Mouse (Mus musculus): ENCODE results near the gene Adam17. TPM values are rescaled to one million over a fixed set of nuclear protein-coding genes. Genes with fewer than 3 reads are reported as not detected.

Gene Adam17
- polyA plus RNA-seq, 1 experiment from 2014 or later = 16.8 TPM

GRCm38 (mm10) chr12:21322296-21322695 is 51.1 kb downstream of the Adam17 start:
- Histone ChIP-seq H3K4me1 (ENCODE audit: control insufficient read depth, insufficient read depth, low read length) (no peaks in the 10 kb centered on the region), H3K27me3 (ENCODE audit: control insufficient read depth, insufficient read depth, low read length) (no peaks in the 10 kb centered on the region), H3K9ac (replicated peaks; ENCODE audit: low read depth, low read length) (no peak overlapping the region), H3K27ac (ENCODE audit: low read depth, low read length) (no peak overlapping the region), H3K36me3 (ENCODE audit: control insufficient read depth, insufficient read depth, low read length) (peaks cover 15% of the 10 kb centered on the region), H3K4me2 (ENCODE audit: low read depth, low read length) (no peak overlapping the region), H3K4me3 (ENCODE audit: low read depth, low read length) (no peak overlapping the region), H3K9me3 (ENCODE audit: control insufficient read depth, low read length) (no peaks in the 10 kb centered on the region)
- 90% methylated on average over 4 of the region's 4 CpGs for WGBS
- ATAC-seq (ENCODE audit: low read depth) = no peak

GRCm38 (mm10) chr12:21321170-21321569 is 52.3 kb downstream of the Adam17 start:
- Histone ChIP-seq H3K4me3 (ENCODE audit: low read depth, low read length) (no peak overlapping the region), H3K9ac (replicated peaks; ENCODE audit: low read depth, low read length) (no peak overlapping the region), H3K36me3 (ENCODE audit: control insufficient read depth, insufficient read depth, low read length) (peaks cover 15% of the 10 kb centered on the region), H3K27me3 (ENCODE audit: control insufficient read depth, insufficient read depth, low read length) (no peaks in the 10 kb centered on the region), H3K27ac (ENCODE audit: low read depth, low read length) (no peak overlapping the region), H3K4me1 (ENCODE audit: control insufficient read depth, insufficient read depth, low read length) (no peaks in the 10 kb centered on the region), H3K9me3 (ENCODE audit: control insufficient read depth, low read length) (no peaks in the 10 kb centered on the region), H3K4me2 (ENCODE audit: low read depth, low read length) (no peak overlapping the region)
- 85% methylated on average over 9 of the region's 9 CpGs for WGBS
- ATAC-seq (ENCODE audit: low read depth) = no peak

- Histone ChIP-seq H3K27me3 (ENCODE audit: control insufficient read depth, insufficient read depth, low read length) (no peaks in the 10 kb centered on the region), H3K9me3 (ENCODE audit: control insufficient read depth, low read length) (no peaks in the 10 kb centered on the region), H3K4me1 (ENCODE audit: control insufficient read depth, insufficient read depth, low read length) (no peaks in the 10 kb centered on the region), H3K4me3 (ENCODE audit: low read depth, low read length) (no peak overlapping the region), H3K36me3 (ENCODE audit: control insufficient read depth, insufficient read depth, low read length) (peaks cover 12% of the 10 kb centered on the region; the same call in 1 of the 2 replicates), H3K4me2 (ENCODE audit: low read depth, low read length) (no peak overlapping the region), H3K27ac (ENCODE audit: low read depth, low read length) (no peak overlapping the region), H3K9ac (replicated peaks; ENCODE audit: low read depth, low read length) (no peak overlapping the region)
- 87% methylated on average over 4 of the region's 4 CpGs for WGBS
- ATAC-seq (ENCODE audit: low read depth) = no peak
These were observed 53.1 kb downstream of the Adam17 start for GRCm38 (mm10) chr12:21320317-21320716.

- Histone ChIP-seq H3K9ac (replicated peaks; ENCODE audit: low read depth, low read length) (no peak overlapping the region), H3K9me3 (ENCODE audit: control insufficient read depth, low read length) (no peaks in the 10 kb centered on the region), H3K4me1 (ENCODE audit: control insufficient read depth, insufficient read depth, low read length) (no peaks in the 10 kb centered on the region), H3K36me3 (ENCODE audit: control insufficient read depth, insufficient read depth, low read length) (peaks cover 8% of the 10 kb centered on the region), H3K27me3 (ENCODE audit: control insufficient read depth, insufficient read depth, low read length) (no peaks in the 10 kb centered on the region), H3K4me3 (ENCODE audit: low read depth, low read length) (no peak overlapping the region), H3K27ac (ENCODE audit: low read depth, low read length) (no peak overlapping the region), H3K4me2 (ENCODE audit: low read depth, low read length) (no peak overlapping the region)
- 76% methylated on average over 12 of the region's 12 CpGs for WGBS
- no peak for ATAC-seq (ENCODE audit: low read depth)
These were observed 55.1 kb downstream of the Adam17 start for GRCm38 (mm10) chr12:21318143-21318895.

- Histone ChIP-seq H3K36me3 (ENCODE audit: control insufficient read depth, insufficient read depth, low read length) (peaks cover 20% of the 10 kb centered on the region), H3K27ac (ENCODE audit: low read depth, low read length) (no peak overlapping the region), H3K4me3 (ENCODE audit: low read depth, low read length) (peak overlapping the region; percentile 63), H3K9me3 (ENCODE audit: control insufficient read depth, low read length) (no peaks in the 10 kb centered on the region), H3K9ac (replicated peaks; ENCODE audit: low read depth, low read length) (no peak overlapping the region; the same call in 1 of the 2 replicates), H3K4me1 (ENCODE audit: control insufficient read depth, insufficient read depth, low read length) (no peaks in the 10 kb centered on the region), H3K27me3 (ENCODE audit: control insufficient read depth, insufficient read depth, low read length) (no peaks in the 10 kb centered on the region), H3K4me2 (ENCODE audit: low read depth, low read length) (peak overlapping the region; percentile 56)
- ATAC-seq (ENCODE audit: low read depth) = no peak
- WGBS = 32% methylated on average over 7 of the region's 7 CpGs
These were observed 56.6 kb downstream of the Adam17 start for GRCm38 (mm10) chr12:21316869-21317265.

- H3K27ac ChIP-seq (ENCODE audit: low read depth, low read length) = no peak within 1 kb of the TSS
- peak; percentile 91 for ATAC-seq (ENCODE audit: low read depth)
- H3K9me3 ChIP-seq (ENCODE audit: control insufficient read depth, low read length) = no peaks in the 10 kb centered on the region
- H3K36me3 ChIP-seq (ENCODE audit: control insufficient read depth, insufficient read depth, low read length) = peaks cover 25% of the 10 kb centered on the region
- no peaks in the 10 kb centered on the region for H3K4me1 ChIP-seq (ENCODE audit: control insufficient read depth, insufficient read depth, low read length)
- WGBS = 2% methylated on average over 55 of the region's 59 CpGs
- peak within 1 kb of the TSS; percentile 73 for H3K9ac ChIP-seq (replicated peaks; ENCODE audit: low read depth, low read length)
- H3K4me2 ChIP-seq (ENCODE audit: low read depth, low read length) = peak within 1 kb of the TSS; percentile 56
- H3K4me3 ChIP-seq (ENCODE audit: low read depth, low read length) = peak within 1 kb of the TSS; percentile 63
- H3K27me3 ChIP-seq (ENCODE audit: control insufficient read depth, insufficient read depth, low read length) = no peaks in the 10 kb centered on the region
These were observed 57.2 kb downstream of the Adam17 start, which contains the start of gene Iah1 for GRCm38 (mm10) chr12:21315923-21316868. Iah1 (plus strand) TSS chr12:21316389.

- 92% methylated on average over 5 of the region's 5 CpGs for WGBS
- no peak for ATAC-seq (ENCODE audit: low read depth)
These were observed 61.2 kb downstream of the Adam17 start for GRCm38 (mm10) chr12:21312201-21312600.

GRCm38 (mm10) chr12:21306721-21307120 is 66.7 kb downstream of the Adam17 start:
- no peak for ATAC-seq (ENCODE audit: low read depth)
- WGBS = 94% methylated on average over 4 of the region's 4 CpGs
- peaks cover 63% of the 10 kb centered on the region for H3K36me3 ChIP-seq (ENCODE audit: control insufficient read depth, insufficient read depth, low read length)

More at GRCm38 (mm10) chr12:21312201-21312600, 61.2 kb downstream of the Adam17 start:
- H3K36me3 ChIP-seq (ENCODE audit: control insufficient read depth, insufficient read depth, low read length) = peaks cover 52% of the 10 kb centered on the region
- H3K4me2 ChIP-seq (ENCODE audit: low read depth, low read length) = no peak overlapping the region
- H3K4me3 ChIP-seq (ENCODE audit: low read depth, low read length) = no peak overlapping the region
- no peaks in the 10 kb centered on the region for H3K27me3 ChIP-seq (ENCODE audit: control insufficient read depth, insufficient read depth, low read length)
- no peaks in the 10 kb centered on the region for H3K9me3 ChIP-seq (ENCODE audit: control insufficient read depth, low read length)
- no peaks in the 10 kb centered on the region for H3K4me1 ChIP-seq (ENCODE audit: control insufficient read depth, insufficient read depth, low read length)
- no peak overlapping the region for H3K27ac ChIP-seq (ENCODE audit: low read depth, low read length)
- no peak overlapping the region for H3K9ac ChIP-seq (replicated peaks; ENCODE audit: low read depth, low read length)

GRCm38 (mm10) chr12:21305741-21306140 is 67.7 kb downstream of the Adam17 start:
- Histone ChIP-seq H3K27me3 (ENCODE audit: control insufficient read depth, insufficient read depth, low read length) (no peaks in the 10 kb centered on the region), H3K27ac (ENCODE audit: low read depth, low read length) (no peak overlapping the region), H3K4me2 (ENCODE audit: low read depth, low read length) (no peak overlapping the region), H3K9ac (replicated peaks; ENCODE audit: low read depth, low read length) (no peak overlapping the region), H3K36me3 (ENCODE audit: control insufficient read depth, insufficient read depth, low read length) (peaks cover 60% of the 10 kb centered on the region), H3K4me3 (ENCODE audit: low read depth, low read length) (no peak overlapping the region), H3K9me3 (ENCODE audit: control insufficient read depth, low read length) (no peaks in the 10 kb centered on the region), H3K4me1 (ENCODE audit: control insufficient read depth, insufficient read depth, low read length) (no peaks in the 10 kb centered on the region)
- WGBS = 93% methylated on average over 4 of the region's 4 CpGs
- ATAC-seq (ENCODE audit: low read depth) = no peak

More at GRCm38 (mm10) chr12:21306721-21307120, 66.7 kb downstream of the Adam17 start:
- H3K4me3 ChIP-seq (ENCODE audit: low read depth, low read length) = no peak overlapping the region
- no peaks in the 10 kb centered on the region for H3K9me3 ChIP-seq (ENCODE audit: control insufficient read depth, low read length)
- no peaks in the 10 kb centered on the region for H3K4me1 ChIP-seq (ENCODE audit: control insufficient read depth, insufficient read depth, low read length)
- H3K27ac ChIP-seq (ENCODE audit: low read depth, low read length) = no peak overlapping the region
- no peaks in the 10 kb centered on the region for H3K27me3 ChIP-seq (ENCODE audit: control insufficient read depth, insufficient read depth, low read length)
- no peak overlapping the region for H3K9ac ChIP-seq (replicated peaks; ENCODE audit: low read depth, low read length)
- no peak overlapping the region for H3K4me2 ChIP-seq (ENCODE audit: low read depth, low read length)
